Mouse (Mus musculus) left cerebral cortex, adult 2 months (tissue): Measurements from ENCODE around the gene Gm5426. TPM values are rescaled to one million over a fixed set of nuclear protein-coding genes. Genes with fewer than 3 reads are reported as not detected.
"Not testable (repeated sequence)": the region's sequence is repeated elsewhere in the genome, so short reads cannot be mapped to it uniquely, and the experiment has no call there.

ENCODE experiments used
- DNase-seq, 2 experiments: peaks; one replicate each; pipeline ENCODE4 v3.0.0; 2021 to 2022; ENCODE audit warnings: low spot score in 2 of 2, mixed read lengths in 1 of 2; ENCODE audit errors: extremely low spot score in 1 of 2
- H3K27ac ChIP-seq: fragments of 200-600 bp; 2 replicates; pipeline ENCODE4 v1.8.1; 2022
- H3K4me3 ChIP-seq: fragments of 200-600 bp; 2 replicates; pipeline ENCODE4 v1.8.1; 2022
- CTCF ChIP-seq: fragments of 200-600 bp; IDR thresholded peaks from 2 replicates; pipeline ENCODE4 v1.8.1; 2022; ENCODE audit warnings: antibody characterized with exemption, mild to moderate bottlenecking, moderate library complexity
- intact Hi-C: fragments of 180-260 bp; cut with DNase I; formaldehyde crosslinking; loops from one replicate; pipeline ENCODE4 v1.15.1; 2025
- total RNA-seq, 2 experiments: library from RNA; stranded (reverse); gene quantifications; 2 replicates each; pipeline ENCODE4 v1.2.3; 2021

The Gm5426 gene
- total RNA-seq, 2 experiments from 2014 or later, result not detected

DNA sequence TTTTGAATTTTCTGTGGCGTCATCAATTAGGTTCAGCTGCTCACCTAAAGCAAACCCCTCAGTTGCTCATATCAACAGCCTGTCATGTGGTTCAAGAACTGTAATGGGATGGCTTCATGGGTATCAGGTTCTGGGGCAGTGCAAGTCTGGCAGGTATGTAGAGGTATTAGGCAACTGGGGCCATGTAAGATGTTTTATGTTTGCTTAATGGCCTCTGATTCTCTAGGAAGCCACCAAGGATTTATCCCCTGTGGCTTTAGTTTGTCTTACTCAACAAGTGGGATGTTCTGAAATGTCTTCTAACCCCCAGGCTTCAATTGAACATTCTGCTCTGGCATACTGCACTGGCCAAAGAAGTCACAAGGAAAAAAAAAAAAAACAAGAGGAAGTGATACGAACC is 15.6 kb upstream of the Gm5426 start:
- intact Hi-C loops, result no loop called here
- DNase-seq, result no peak
- H3K27ac ChIP-seq, result no peak overlapping the region
- no peak overlapping the region for H3K4me3 ChIP-seq
- no peak for TF ChIP-seq CTCF

DNA sequence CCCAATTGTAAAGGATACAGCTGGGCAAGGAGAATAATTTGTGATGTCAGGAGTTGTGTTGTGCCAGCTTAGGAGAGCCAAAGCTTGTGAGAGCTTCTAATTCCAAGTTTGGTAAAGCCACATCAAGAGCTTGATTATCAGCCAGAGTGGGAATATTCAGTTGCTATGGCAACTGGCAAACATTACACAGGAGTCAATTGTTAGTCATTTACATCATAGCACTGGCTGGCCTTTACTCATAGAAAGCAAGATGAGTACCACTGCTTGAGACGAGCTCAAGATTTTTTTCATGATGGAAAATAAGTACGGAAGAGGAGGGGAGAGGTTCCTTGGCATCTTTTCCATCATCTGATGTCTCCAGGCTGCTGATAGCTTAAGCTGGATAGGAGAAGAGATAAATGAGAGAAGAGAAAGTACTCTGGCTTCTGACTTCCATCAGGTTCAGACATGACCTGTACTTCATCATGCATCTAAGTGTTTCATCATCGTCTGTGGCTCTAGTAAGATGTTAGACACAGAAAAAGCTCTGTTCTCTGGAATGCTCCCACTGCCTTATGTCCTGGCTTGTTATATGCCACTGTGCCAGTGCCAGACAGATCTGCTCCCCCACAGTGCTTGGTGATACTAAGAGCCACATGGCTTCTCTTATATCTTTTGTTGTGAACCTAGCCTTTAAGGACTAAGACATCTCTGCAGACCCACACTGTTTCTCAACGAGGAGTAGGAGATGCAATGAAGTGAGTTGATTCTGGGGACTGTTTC is 15.0 kb upstream of the Gm5426 start:
- H3K27ac ChIP-seq, result no peak overlapping the region
- no peak for TF ChIP-seq CTCF
- DNase-seq, result no peak
- H3K4me3 ChIP-seq, result no peak overlapping the region
- intact Hi-C loops, result no loop called here

DNA sequence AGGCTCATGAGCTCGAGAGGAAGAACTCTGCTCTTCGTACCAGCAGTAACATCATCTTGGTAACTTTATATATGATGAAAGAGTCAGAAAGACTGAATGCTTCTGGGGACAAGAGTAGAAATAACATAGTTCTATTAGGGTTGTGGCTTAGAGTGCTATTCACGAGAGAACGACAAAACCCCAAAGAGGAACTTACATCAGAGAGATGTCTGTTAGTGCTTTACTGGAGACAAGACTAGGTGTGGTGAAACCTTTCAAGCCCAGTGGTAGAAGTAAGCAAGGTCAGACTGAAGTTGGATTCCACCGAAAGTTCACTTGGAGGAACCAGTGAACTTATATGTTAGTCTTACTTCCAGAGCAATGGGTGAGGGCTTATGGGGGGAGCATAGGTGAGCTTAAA is 12.5 kb upstream of the Gm5426 start:
- H3K4me3 ChIP-seq, result no peak overlapping the region
- TF ChIP-seq CTCF, result no peak
- intact Hi-C loops, result no loop called here
- H3K27ac ChIP-seq, result no peak overlapping the region
- DNase-seq, result no peak

DNA sequence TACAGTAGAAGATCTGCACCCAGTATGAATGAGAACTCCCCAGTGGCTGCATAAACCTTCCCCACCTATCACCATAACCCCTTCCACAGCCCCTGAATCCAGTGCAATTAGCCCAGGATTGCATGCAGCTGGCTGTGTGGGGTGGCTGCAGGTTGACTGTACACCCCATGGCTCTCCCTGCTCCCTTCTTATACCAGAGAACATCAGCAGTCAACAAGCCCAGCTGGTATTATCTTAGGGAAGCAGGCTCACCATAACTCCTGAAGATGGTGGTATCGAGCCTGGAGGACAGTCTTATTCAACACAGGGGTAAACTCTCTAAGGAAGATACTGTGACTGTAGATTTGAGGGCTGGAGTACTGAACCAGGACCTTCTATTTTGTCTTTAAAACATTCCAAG is 12.1 kb upstream of the Gm5426 start:
- H3K4me3 ChIP-seq, result no peak overlapping the region
- intact Hi-C loops, result no loop called here
- H3K27ac ChIP-seq, result no peak overlapping the region
- TF ChIP-seq CTCF, result no peak
- DNase-seq, result no peak

DNA sequence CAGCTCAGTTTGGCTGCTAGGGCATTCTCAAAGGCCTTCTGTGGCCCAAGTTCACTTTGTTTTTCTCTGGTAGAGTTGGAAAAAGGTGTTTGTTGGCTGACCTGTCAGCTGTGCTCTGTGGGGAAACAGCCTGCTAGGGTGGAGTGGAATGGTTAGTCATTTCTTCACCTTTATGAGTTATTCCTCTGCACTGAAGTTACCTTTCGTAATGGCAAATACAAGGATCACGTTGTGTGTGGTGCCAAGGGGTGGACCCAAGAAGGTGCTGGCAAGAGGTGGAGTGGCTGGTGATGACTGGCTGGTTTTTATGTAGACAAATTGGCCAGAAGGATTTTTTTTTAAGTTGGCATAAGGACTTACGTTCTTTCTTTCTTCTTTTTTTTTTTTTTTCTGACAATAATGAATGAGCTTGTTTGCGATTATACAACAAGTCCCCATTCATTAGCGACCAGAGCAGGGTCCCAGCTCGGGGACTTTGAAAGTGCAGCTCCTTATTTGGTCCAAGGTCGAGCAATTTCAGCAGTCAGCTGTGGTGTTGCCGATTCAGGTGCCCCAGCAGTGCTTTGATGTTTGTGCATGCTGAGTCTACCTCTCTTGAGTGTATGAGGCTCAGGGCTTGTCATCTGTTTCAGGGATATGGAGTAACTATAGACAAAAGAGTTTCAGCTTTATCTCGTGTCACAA is 10.5 kb upstream of the Gm5426 start:
- no peak overlapping the region; the same call in 1 of the 2 replicates for H3K27ac ChIP-seq
- no peak overlapping the region for H3K4me3 ChIP-seq
- TF ChIP-seq CTCF, result no peak
- intact Hi-C loops, result no loop called here
- DNase-seq, result no peak

DNA sequence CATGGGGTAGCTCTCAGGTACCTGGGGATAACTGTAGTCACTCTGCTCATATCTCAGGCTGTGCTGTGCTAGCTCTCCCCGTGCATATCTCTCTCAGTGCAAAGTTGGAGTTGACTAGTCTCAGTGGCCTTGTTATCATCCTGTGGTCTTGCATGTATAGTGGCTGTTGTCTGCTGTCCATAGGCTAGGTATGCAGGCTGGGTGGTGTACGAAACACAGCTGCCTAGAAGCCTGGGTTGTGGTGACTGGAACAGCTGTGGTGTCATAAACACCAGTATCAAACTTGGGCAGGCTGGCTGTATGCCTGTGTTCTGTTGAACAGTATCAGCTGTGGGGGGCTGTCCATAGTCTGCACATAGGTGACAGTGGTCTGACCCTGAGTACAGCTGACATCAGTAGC is 7.2 kb upstream of the Gm5426 start:
- no peak for DNase-seq
- intact Hi-C loops, result no loop called here
- TF ChIP-seq CTCF, result no peak
- no peak overlapping the region for H3K4me3 ChIP-seq
- H3K27ac ChIP-seq, result no peak overlapping the region

DNA sequence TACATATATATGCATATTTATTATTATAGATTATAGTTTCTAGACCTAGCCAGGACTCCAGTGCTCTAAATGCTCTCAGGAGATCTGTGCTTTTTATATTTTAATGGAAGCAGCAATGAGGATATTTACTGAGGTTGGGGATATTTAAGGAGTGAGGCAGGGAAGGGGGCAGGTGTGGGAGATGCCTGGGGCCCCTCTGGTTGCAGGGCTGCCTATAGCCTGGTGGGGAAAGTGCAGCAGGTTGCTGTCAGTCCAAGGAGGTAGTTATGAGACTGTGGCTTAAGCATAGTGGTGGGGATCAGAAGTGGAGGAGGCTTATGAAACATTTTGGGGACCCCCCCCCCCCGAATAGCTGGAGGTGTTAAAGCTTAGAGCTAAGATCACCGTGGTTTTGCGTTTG is 6.0 kb upstream of the Gm5426 start:
- DNase-seq, result no peak

DNA sequence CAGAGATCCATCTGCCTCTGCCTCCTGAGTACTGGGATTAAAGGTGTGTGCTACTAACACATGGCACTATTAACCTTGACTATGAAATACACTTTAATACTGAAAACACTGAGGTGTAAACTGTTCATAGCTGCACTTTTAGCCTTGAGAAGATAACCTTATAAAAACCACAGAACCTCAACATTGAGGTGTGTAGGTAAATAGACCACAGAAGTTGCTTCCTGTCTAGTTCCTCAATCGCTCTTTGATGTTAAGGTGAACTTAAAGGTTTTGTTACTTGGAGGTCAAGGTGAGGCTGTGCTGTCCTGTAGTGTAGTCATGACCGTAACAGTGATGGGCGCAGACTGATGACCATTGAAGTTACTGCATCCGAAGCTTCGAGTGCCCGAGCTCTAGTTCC is 5.3 kb upstream of the Gm5426 start:
- TF ChIP-seq CTCF, result no peak
- intact Hi-C loops, result loop anchor here (5.0 kb wide), 2 partner anchors 81 to 801 kb away; no protein-coding TSS in a partner anchor
- Histone ChIP-seq H3K4me3 (no peak overlapping the region), H3K27ac (no peak overlapping the region)
- DNase-seq, result no peak

More for the DNA sequence above, 6.0 kb upstream of the Gm5426 start:
- H3K27ac ChIP-seq, result no peak overlapping the region
- no peak for TF ChIP-seq CTCF
- intact Hi-C loops, result loop anchor here (5.0 kb wide), 2 partner anchors 82 to 802 kb away; no protein-coding TSS in a partner anchor
- H3K4me3 ChIP-seq, result no peak overlapping the region

DNA sequence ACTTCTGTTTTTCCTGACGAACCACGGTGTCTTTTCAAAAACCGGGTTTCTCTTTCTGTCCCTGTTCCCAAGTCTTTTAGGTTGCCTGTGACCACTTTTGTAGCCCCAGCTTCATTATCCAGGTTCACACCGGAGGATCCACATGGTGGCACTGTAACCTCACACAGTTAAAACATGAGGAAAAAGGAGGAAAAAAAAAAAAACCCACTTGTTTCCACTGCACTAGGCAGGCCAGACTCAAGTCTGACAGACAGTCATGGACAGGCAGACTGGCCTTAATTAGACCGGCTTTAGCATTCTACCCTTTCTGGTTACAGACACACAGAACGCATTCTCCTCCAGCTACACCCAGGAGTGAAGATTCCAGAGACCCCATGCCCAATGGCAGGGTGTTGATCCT is 4.2 kb upstream of the Gm5426 start:
- Histone ChIP-seq H3K4me3 (no peak overlapping the region), H3K27ac (no peak overlapping the region)
- intact Hi-C loops, result loop anchor here (1.0 to 5.0 kb wide), 5 partner anchors 80 to 1538 kb away; no protein-coding TSS in a partner anchor
- DNase-seq, result peak; percentile 55 to 58
- TF ChIP-seq CTCF, result peak; percentile 74

DNA sequence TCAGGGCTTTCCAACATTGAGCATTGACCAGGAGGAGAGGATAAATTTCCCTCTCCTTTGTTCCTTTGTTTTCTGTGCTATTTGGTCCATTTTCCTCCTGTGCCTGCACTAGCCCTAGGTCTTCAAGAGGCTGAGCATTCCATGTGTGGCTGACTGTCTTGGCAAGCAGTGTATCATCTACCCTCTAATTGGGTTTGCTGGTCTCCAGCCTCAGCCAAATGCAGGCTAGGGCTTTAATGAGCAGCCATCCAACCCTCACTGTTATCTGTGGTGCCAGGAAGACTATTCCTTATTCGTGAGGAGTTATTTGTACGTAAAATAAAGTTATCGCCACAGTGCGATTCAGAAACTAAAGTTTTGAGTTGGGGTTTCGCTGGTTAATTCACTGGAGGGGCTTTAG is 2.2 kb downstream of the Gm5426 start:
- Histone ChIP-seq H3K4me3 (no peak overlapping the region), H3K27ac (no peak overlapping the region)
- intact Hi-C loops, result no loop called here
- DNase-seq, result no peak
- no peak for TF ChIP-seq CTCF

DNA sequence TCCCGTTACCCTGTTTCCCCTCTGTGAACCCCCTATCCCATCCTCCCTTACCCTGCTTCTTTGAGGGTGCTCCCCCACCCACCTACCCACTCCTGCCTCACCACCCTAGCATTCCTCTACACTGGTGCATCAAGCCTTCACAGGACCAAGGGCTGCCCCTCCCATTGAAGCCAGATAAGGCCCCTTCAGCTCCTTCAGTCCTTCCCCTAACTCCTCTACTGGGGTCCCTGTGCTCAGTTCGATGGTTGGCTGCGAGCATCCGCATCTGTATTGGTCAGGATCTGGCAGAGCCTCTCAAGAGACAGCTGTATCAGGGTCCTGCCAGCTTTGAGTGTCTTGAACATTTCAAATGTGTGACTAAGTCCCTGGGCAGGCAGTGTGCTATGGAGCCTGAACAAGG is 2.9 kb downstream of the Gm5426 start:
- H3K27ac ChIP-seq, intact Hi-C loops, DNase-seq, H3K4me3 ChIP-seq: not testable (repeated sequence)

DNA sequence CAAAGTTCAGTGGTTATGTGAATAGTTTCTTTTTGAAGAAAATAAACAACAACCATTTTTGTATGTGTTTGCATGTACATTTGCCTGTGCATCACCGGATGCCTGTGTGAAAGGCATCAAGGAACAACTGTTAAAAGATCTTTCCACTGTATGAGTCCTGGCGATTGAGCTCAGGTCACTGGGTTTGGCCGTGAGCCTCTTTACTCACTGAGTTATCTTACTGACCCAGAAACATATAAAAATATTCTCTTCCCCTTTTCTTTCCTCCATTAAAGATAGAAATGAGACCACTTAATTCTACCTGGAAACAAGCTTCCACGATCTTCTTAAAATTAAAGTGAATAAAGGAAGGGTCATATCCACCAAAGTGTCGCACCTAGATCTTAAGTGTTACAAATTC is 10.2 kb downstream of the Gm5426 start:
- H3K4me3 ChIP-seq, result no peak overlapping the region
- no peak for TF ChIP-seq CTCF
- intact Hi-C loops, result no loop called here
- no peak for DNase-seq
- no peak overlapping the region for H3K27ac ChIP-seq

DNA sequence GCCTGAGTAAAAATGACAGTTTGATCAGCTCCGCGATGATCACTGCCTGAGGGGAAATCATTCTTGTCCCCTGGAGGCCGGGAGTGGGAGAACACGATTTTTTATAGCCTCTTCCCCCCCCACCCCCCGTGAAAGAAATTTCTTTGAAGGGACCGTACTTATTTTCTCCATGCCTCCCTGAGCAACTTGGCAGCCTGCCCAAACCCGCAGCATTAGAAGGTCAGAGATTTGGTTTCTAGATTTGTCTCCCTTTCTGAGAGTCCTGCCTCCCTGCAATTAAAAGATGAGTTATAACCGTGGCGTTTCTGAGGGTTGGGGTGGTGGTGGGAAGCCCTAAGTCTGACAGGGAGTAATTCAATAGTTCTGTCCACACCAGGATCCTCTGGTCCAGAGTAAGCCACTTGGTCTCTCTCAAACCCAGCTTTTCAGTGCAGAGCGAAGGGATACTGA is 11.9 kb downstream of the Gm5426 start:
- intact Hi-C loops, result no loop called here
- DNase-seq, result no peak
- no peak overlapping the region for H3K27ac ChIP-seq
- H3K4me3 ChIP-seq, result no peak overlapping the region
- no peak for TF ChIP-seq CTCF
